17 mouse cellular contexts compared by ENCODE assay signal in genomic region chr2:75737006-75737503, GRCm38 (mm10). TPM values are rescaled to one million over a fixed set of nuclear protein-coding genes. Genes with fewer than 3 reads are reported as not detected.
DNase-seq lines count a peak whose midpoint lies in the region; TF ChIP-seq lines count a peak whose summit lies in the region.
"Had no signal": no experiment of that assay in that cellular context is flagged by ENCODE, and none has a peak within 500 bp of the region (broad histone marks: within the 10 kb centered on the region; RNA-seq: fewer than 3 reads in every experiment).

No protein-coding gene starts in this region.

- H3K79me2 ChIP-seq in myocyte (ENCODE audit: control insufficient read depth, insufficient read depth) = no peaks in the 10 kb centered on the region

- peak; percentile 58 for DNase-seq in adrenal gland, adult 2 months
- no peak for DNase-seq in adrenal gland, adult 8-10 months
- peak; percentile 34 for DNase-seq in testis, postnatal 14 days (ENCODE audit: low spot score)
- no peak for DNase-seq in testis, postnatal 10 days (ENCODE audit: low spot score)
- peak; percentile 79 for DNase-seq in fat pad, adult 2 months (ENCODE audit: extremely low read depth, low read depth, low spot score)
- DNase-seq in spleen, postnatal 36 days (ENCODE audit: low spot score in 2 of 2) = no peak
- no peak for DNase-seq in layer of hippocampus, adult 18-20 months (ENCODE audit: low spot score in 2 of 2)
- DNase-seq: cerebellum, adult 9-11 months; kidney, adult 9 months; left cerebral cortex, postnatal 4 days; lung, embryonic 14.5 days; lung, postnatal 4 days; thymus, postnatal 25 days had no signal

- no peaks in the 10 kb centered on the region for H3K36me3 ChIP-seq in myocyte (ENCODE audit: control insufficient read depth, insufficient read depth)
- H3K36me3 ChIP-seq: forebrain, embryonic 10.5 days; hindbrain, embryonic 13.5 days; midbrain, embryonic 13.5 days had no signal

- H3ac ChIP-seq in myocyte (ENCODE audit: control insufficient read depth, insufficient read length) = no peak overlapping the region

- H3K4me3 ChIP-seq in myocyte = no peak overlapping the region
- H3K4me3 ChIP-seq: forebrain, embryonic 10.5 days; hindbrain, embryonic 13.5 days; midbrain, embryonic 13.5 days had no signal

- H3K27me3 ChIP-seq in myocyte (ENCODE audit: control insufficient read depth, insufficient read depth, insufficient read length) = no peaks in the 10 kb centered on the region
- H3K27me3 ChIP-seq: hindbrain, embryonic 13.5 days; midbrain, embryonic 13.5 days had no signal

- no peak for TF ChIP-seq POLR2A in myocyte (IDR thresholded peaks at IDR 0.05; ENCODE audit: insufficient read length, low read depth)

- peak overlapping the region; percentile 13 for H3K4me2 ChIP-seq in myocyte (ENCODE audit: low read depth)
- H3K4me2 ChIP-seq: hindbrain, embryonic 13.5 days; lung, embryonic 14.5 days; midbrain, embryonic 13.5 days had no signal

TF ChIP-seq in myocyte, 11 proteins besides CTCF, POLR2A, EP300 and RAD21:
- TF ChIP-seq USF1 (IDR thresholded peaks at IDR 0.05; ENCODE audit: low read depth) (no peak), MAX (IDR thresholded peaks at IDR 0.05; ENCODE audit: low read depth) (no peak)

RNA-seq across cellular contexts. Expression of gene Nfe2l2, which starts 32.6 kb away (rescaled TPM):
- total RNA-seq in adrenal gland, adult 2 months (2021) = 100 to 1,000 TPM in 1 of 2 experiments, 10 to 100 TPM in 1; 84.3 to 124 TPM
- 36.3 and 42.9 TPM in 2 replicates for polyA plus RNA-seq in adrenal gland, adult 2 months (2012; rRNA removed)
- total RNA-seq in adrenal gland, adult 8-10 months (2022) = 100 to 1,000 TPM in 3 of 4 experiments, 10 to 100 TPM in 1; 93.7 to 115 (median 107) TPM
- 74.1 TPM for polyA plus RNA-seq in myocyte (2012; fragmentation: generic; extraction: Trizol)
- total RNA-seq in layer of hippocampus, adult 18-20 months (2021) = 10 to 100 TPM; 14.5 to 16.3 TPM

Comparison
In these comparisons a context has a peak if more than half of its experiments do, and no peak if none do; other contexts are left out.
1. DNase-seq: peak in adrenal gland, adult 2 months (single experiment), testis, postnatal 14 days (single experiment) and fat pad, adult 2 months (single experiment); none in adrenal gland, adult 8-10 months (single experiment), testis, postnatal 10 days (single experiment), spleen, postnatal 36 days (0 of 2) and layer of hippocampus, adult 18-20 months (0 of 2).
2. RNA of gene Nfe2l2, which starts 32.6 kb away (total RNA-seq): 84.3 to 124 TPM in adrenal gland, adult 2 months and 93.7 to 115 TPM in adrenal gland, adult 8-10 months; 14.5 to 16.3 TPM in layer of hippocampus, adult 18-20 months; every median in the first group is over 4 times any median in the second.